Mouse (Mus musculus) neural tube, embryonic 14.5 days (tissue): ENCODE measurements around the gene Fut1. TPM values are rescaled to one million over a fixed set of nuclear protein-coding genes. Genes with fewer than 3 reads are reported as not detected.
A peak's percentile ranks its signal among the peaks of the same experiment; 100 is the strongest.

Experiments used
- ATAC-seq: fragments of 200-750 bp; cut with Nextera tagmentation; 2 replicates; pipeline ENCODE4 v1.8.0; 2017; ENCODE audit warnings: low read depth, mild to moderate bottlenecking, moderate TSS enrichment, moderate library complexity
- H3K27ac ChIP-seq: fragments of 300-500 bp; sonication (generic); 2 replicates; pipeline ENCODE4 v1.5.1; 2014; ENCODE audit warnings: low read depth, mild to moderate bottlenecking, control low read depth, low read length, moderate library complexity, mixed read lengths
- H3K27me3 ChIP-seq: fragments of 300-500 bp; sonication (generic); 2 replicates; pipeline ENCODE4 v1.6.1; 2014; ENCODE audit warnings: low read length; ENCODE audit not compliant: control insufficient read depth, insufficient read depth
- H3K36me3 ChIP-seq: fragments of 300-500 bp; sonication (generic); 2 replicates; pipeline ENCODE4 v1.6.1; 2014; ENCODE audit warnings: low read length, mixed read lengths; ENCODE audit not compliant: control insufficient read depth, insufficient read depth
- H3K4me1 ChIP-seq: fragments of 300-500 bp; sonication (generic); 2 replicates; pipeline ENCODE4 v1.6.1; 2014; ENCODE audit warnings: low read length; ENCODE audit not compliant: control insufficient read depth, insufficient read depth
- H3K4me2 ChIP-seq: fragments of 300-500 bp; sonication (generic); 2 replicates; pipeline ENCODE4 v1.6.1; 2014; ENCODE audit warnings: mild to moderate bottlenecking, low read depth, low read length, control low read depth
- H3K4me3 ChIP-seq: fragments of 300-500 bp; sonication (generic); 2 replicates; pipeline ENCODE4 v1.5.1; 2014; ENCODE audit warnings: low read depth, low read length, control low read depth, mixed read lengths
- H3K9ac ChIP-seq: fragments of 300-500 bp; sonication (generic); replicated peaks from 2 replicates; pipeline ENCODE4 v1.6.1; 2014; ENCODE audit warnings: low read depth, mild to moderate bottlenecking, control low read depth, low read length, mixed read lengths
- H3K9me3 ChIP-seq: fragments of 300-500 bp; sonication (generic); 2 replicates; pipeline ENCODE4 v1.6.1; 2016; ENCODE audit warnings: low read length; ENCODE audit not compliant: control insufficient read depth
- WGBS: fragments of 180-500 bp; shearing (Covaris S2); extraction: QIAGEN DNeasy Blood & Tissue Kit; methylation state at CpG from one replicate; pipeline ENCODE4 v1.1.7; 2014; 5-methylcytosine and 5-hydroxymethylcytosine counted together
- polyA plus RNA-seq: library from polyadenylated mRNA; unstranded; fragments of >200 nt; fragmentation: Nextera tagmentation; extraction: Ambion mirVana; gene quantifications from 2 replicates; pipeline ENCODE4 v1.2.1, GENCODE M21; 2014

Gene Fut1
- polyA plus RNA-seq, 1 experiment from 2014 or later = not detected

- no peak overlapping the region for H3K4me2 ChIP-seq
- H3K27ac ChIP-seq = no peak overlapping the region
- WGBS = 88% methylated on average over 11 of the region's 11 CpGs
- no peak for ATAC-seq
- H3K36me3 ChIP-seq = no peaks in the 10 kb centered on the region; the same call in 1 of the 2 replicates
- H3K4me3 ChIP-seq = no peak overlapping the region
- no peaks in the 10 kb centered on the region; the same call in 1 of the 2 replicates for H3K9me3 ChIP-seq
- peaks cover 3% of the 10 kb centered on the region; the same call in 1 of the 2 replicates for H3K4me1 ChIP-seq
- H3K27me3 ChIP-seq = no peaks in the 10 kb centered on the region
- no peak overlapping the region for H3K9ac ChIP-seq
Observed at GRCm38 (mm10) chr7:45634946-45635681, 18.0 kb downstream of the Fut1 start.

- Histone ChIP-seq H3K4me2 (no peak overlapping the region), H3K27ac (no peak overlapping the region), H3K4me1 (peaks cover 3% of the 10 kb centered on the region; the same call in 1 of the 2 replicates), H3K36me3 (no peaks in the 10 kb centered on the region; the same call in 1 of the 2 replicates), H3K9me3 (no peaks in the 10 kb centered on the region; the same call in 1 of the 2 replicates), H3K9ac (no peak overlapping the region), H3K27me3 (no peaks in the 10 kb centered on the region), H3K4me3 (no peak overlapping the region)
- WGBS = 87% methylated on average over 15 of the region's 15 CpGs
- ATAC-seq = no peak
Observed at GRCm38 (mm10) chr7:45635711-45636688, 18.9 kb downstream of the Fut1 start.

- H3K27me3 ChIP-seq = no peaks in the 10 kb centered on the region
- H3K4me1 ChIP-seq = peaks cover 8% of the 10 kb centered on the region
- H3K4me3 ChIP-seq = no peak overlapping the region
- H3K9me3 ChIP-seq = no peaks in the 10 kb centered on the region; the same call in 1 of the 2 replicates
- 95% methylated on average over 6 of the region's 6 CpGs for WGBS
- no peak for ATAC-seq
- peak overlapping the region; percentile 50; the same call in 1 of the 2 replicates for H3K4me2 ChIP-seq
- H3K36me3 ChIP-seq = no peaks in the 10 kb centered on the region; the same call in 1 of the 2 replicates
- H3K27ac ChIP-seq = no peak overlapping the region
- H3K9ac ChIP-seq = no peak overlapping the region
Observed at GRCm38 (mm10) chr7:45637710-45638109, 20.6 kb downstream of the Fut1 start.

GRCm38 (mm10) chr7:45638623-45639401 lies 21.7 kb downstream of the Fut1 start:
- no peaks in the 10 kb centered on the region; the same call in 1 of the 2 replicates for H3K9me3 ChIP-seq
- 21% methylated on average over 29 of the region's 29 CpGs for WGBS
- peaks cover 12% of the 10 kb centered on the region for H3K4me1 ChIP-seq
- H3K4me3 ChIP-seq = peak overlapping the region; percentile 19
- no peak overlapping the region for H3K27ac ChIP-seq
- H3K4me2 ChIP-seq = peak overlapping the region; percentile 50
- no peaks in the 10 kb centered on the region for H3K27me3 ChIP-seq
- no peaks in the 10 kb centered on the region; the same call in 1 of the 2 replicates for H3K36me3 ChIP-seq
- H3K9ac ChIP-seq = no peak overlapping the region
- ATAC-seq = peak; percentile 88

- Histone ChIP-seq H3K9ac (no peak within 1 kb of the TSS), H3K27me3 (no peaks in the 10 kb centered on the region), H3K36me3 (no peaks in the 10 kb centered on the region; the same call in 1 of the 2 replicates), H3K9me3 (no peaks in the 10 kb centered on the region; the same call in 1 of the 2 replicates), H3K4me2 (no peak within 1 kb of the TSS), H3K4me3 (no peak within 1 kb of the TSS), H3K4me1 (peaks cover 15% of the 10 kb centered on the region), H3K27ac (no peak within 1 kb of the TSS)
- ATAC-seq = no peak
- 35% methylated on average over 18 of the region's 19 CpGs for WGBS
Observed at GRCm38 (mm10) chr7:45639561-45640027, 22.5 kb downstream of the Fut1 start, which contains the start of gene Mamstr. Mamstr (plus strand) TSS chr7:45639977.

GRCm38 (mm10) chr7:45640191-45640957 lies 23.3 kb downstream of the Fut1 start:
- Histone ChIP-seq H3K27ac (no peak overlapping the region), H3K4me2 (no peak overlapping the region), H3K9me3 (no peaks in the 10 kb centered on the region; the same call in 1 of the 2 replicates), H3K4me3 (no peak overlapping the region), H3K36me3 (no peaks in the 10 kb centered on the region; the same call in 1 of the 2 replicates), H3K9ac (no peak overlapping the region), H3K27me3 (no peaks in the 10 kb centered on the region), H3K4me1 (peaks cover 17% of the 10 kb centered on the region)
- ATAC-seq = no peak
- WGBS = 80% methylated on average over 19 of the region's 19 CpGs

GRCm38 (mm10) chr7:45641391-45642040 lies 24.4 kb downstream of the Fut1 start:
- no peak overlapping the region for H3K9ac ChIP-seq
- no peaks in the 10 kb centered on the region; the same call in 1 of the 2 replicates for H3K36me3 ChIP-seq
- H3K9me3 ChIP-seq = no peaks in the 10 kb centered on the region; the same call in 1 of the 2 replicates
- peak overlapping the region; percentile 71; the same call in 1 of the 2 replicates for H3K4me2 ChIP-seq
- peaks cover 17% of the 10 kb centered on the region for H3K4me1 ChIP-seq
- H3K4me3 ChIP-seq = no peak overlapping the region
- 68% methylated on average over 14 of the region's 17 CpGs for WGBS
- no peak overlapping the region for H3K27ac ChIP-seq
- no peak for ATAC-seq
- no peaks in the 10 kb centered on the region for H3K27me3 ChIP-seq
